Mouse (Mus musculus) liver, adult 2 months (tissue): ENCODE measurements at regions not wholly inside any gene's neighbourhood (a gene's known extent, or its start where the extent isn't known, plus 50 kb on each side); places are given as distances from the start of the nearest gene placed in this dataset.

Source experiments
- CTCF ChIP-seq: fragments of 200-500 bp; IDR thresholded peaks from 2 replicates; pipeline ENCODE4 v1.5.1; 2011; ENCODE audit warnings: low read depth, low read length, control low read depth
- POLR2A ChIP-seq: fragments of 200-500 bp; IDR thresholded peaks from 2 replicates; pipeline ENCODE4 v1.6.1; 2011; ENCODE audit warnings: low read length, control low read depth; ENCODE audit not compliant: insufficient read depth; ENCODE audit errors: extremely low read depth

GRCm38 (mm10) chr12:78097119-78097518, 96.9 kb upstream of the Gm6657 start:
- TF ChIP-seq CTCF = no peak
- TF ChIP-seq POLR2A = no peak
